Mouse (Mus musculus): ENCODE measurements around the gene Pla2r1.

The Pla2r1 gene

DNA sequence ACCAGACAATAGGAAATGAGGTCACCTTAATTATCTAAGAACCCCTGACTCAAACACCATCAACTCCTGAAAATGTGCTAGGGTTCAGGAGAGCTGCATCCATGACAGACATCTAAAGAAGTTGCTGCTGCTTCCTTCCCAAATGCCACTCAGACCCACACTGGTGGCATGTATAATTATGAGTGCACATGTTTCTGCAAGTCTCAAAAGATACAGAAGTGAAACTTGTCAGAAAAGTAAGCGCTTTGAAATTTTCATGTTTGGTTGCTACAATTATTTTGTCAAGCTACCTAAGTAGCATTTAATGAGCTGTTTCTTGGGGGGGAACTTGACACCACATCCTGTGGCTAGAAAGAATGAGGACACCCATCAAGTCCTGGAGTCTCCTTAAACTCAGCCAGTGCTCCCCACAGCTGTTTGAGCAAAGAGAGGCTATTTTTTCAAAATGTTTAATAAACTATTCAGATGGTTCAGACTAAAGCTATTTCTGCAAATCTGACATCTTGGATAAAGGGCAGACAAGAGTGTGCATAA, 52.5 kb downstream of the Pla2r1 start:
- DNase-seq (ENCODE audit: low spot score): no peak

- DNase-seq (ENCODE audit: low spot score): no peak
Observed at GRCm38 (mm10) chr2:60479906-60480305, 73.2 kb downstream of the Pla2r1 start.

DNA sequence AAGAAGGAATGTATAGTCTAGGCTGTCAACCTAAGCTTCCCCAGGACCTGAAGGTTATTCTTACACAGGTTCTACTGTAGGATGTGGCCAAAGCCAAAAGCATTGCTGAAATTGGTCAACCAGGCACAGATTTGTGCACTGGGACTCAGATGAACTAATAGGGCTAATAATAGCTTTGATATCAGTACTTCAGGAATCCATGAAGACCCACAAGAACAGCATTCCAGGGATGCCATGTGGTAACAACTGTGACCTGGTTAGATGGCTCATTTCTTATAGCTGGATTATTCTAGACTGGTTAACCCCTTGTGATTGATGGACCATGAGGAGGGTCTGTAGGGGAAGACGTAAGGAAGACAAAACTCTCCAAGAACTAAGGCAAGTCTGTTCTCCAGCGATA, 74.3 kb downstream of the Pla2r1 start:
- no peak for DNase-seq (ENCODE audit: low spot score)

GRCm38 (mm10) chr2:60468901-60469770, 84.0 kb downstream of the Pla2r1 start:
- DNase-seq (ENCODE audit: low spot score): no peak

- DNase-seq (ENCODE audit: low spot score): no peak
Observed at GRCm38 (mm10) chr2:60452376-60452775, 100.7 kb downstream of the Pla2r1 start.

DNA sequence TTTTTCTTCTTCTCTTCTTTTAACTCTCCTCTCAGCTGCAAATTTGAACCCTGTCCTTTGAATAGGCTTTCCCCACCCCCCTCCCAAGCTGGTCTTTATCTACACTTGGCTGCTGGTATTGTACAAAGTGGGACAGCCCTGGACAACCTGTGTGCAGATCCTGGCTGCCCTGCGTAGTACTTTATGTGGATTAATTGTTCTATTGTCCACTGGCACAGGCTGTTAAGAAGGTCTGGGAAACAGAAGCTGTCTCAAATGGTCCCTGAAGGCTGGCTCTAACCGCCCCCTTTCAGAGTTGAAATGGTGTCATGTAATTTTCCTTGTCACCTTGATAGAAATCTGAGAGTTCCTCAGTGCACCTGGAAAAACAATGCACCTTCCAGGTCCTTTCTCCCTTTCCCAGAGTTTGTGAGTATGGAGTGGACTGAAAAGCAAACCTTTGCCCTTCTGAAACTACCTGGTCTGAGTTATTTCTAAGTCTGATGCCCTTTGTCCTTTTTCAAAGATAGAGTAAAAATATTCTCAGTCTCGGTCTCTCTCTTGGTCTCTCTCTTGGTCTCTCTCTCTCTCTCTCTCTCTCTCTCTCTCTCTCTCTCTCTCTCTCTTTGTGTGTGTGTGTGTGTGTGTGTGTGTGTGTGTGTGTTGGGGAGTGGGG, 101.9 kb downstream of the Pla2r1 start:
- DNase-seq (ENCODE audit: low spot score): peak; percentile 42

DNA sequence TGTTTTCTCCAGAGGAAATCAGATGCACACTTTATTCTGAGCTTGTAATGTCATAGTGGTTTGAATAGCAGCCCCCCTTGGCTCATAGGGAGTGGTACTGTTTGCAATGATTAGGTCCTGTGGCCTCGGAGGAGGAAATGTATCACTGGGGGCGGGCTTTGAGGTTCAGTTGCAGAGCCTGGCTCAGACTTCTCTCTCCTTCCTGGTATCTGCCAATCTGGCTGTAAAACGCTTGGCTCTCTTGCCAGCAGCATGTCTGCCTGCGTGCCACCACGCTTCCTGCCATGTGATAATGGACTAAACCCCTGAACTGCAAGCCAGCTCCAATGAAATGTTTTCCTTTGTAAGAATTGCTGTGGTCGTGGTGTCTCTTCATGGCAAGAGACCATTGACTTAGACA, 103.4 kb downstream of the Pla2r1 start:
- DNase-seq (ENCODE audit: low spot score): no peak

GRCm38 (mm10) chr2:60444711-60445509, 108.2 kb downstream of the Pla2r1 start:
- DNase-seq (ENCODE audit: low spot score): no peak

GRCm38 (mm10) chr2:60443279-60443678, 109.8 kb downstream of the Pla2r1 start:
- DNase-seq (ENCODE audit: low spot score): no peak

DNA sequence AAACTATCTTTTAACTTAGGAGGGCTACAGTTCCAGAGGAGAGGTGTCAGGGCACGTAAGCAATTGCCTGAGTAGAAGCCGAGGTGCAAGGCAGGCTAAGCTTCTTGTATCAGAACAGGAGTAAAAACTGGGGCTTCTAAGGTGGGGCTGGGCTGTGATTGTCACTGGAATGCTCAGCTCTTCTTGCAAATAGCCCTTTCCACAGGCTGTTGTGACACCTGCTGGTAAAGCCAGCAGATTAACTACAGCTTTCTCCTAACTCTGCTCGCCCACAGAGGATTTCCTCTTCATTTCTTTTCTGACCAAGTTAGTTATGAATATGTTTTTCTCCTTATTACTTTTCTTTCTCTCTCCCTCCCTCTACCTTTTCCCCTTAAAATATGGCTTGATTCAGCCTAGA, 111.2 kb downstream of the Pla2r1 start:
- DNase-seq (ENCODE audit: low spot score): no peak

- no peak for DNase-seq (ENCODE audit: low spot score)
Observed at GRCm38 (mm10) chr2:60436802-60437201, 116.3 kb downstream of the Pla2r1 start.

DNA sequence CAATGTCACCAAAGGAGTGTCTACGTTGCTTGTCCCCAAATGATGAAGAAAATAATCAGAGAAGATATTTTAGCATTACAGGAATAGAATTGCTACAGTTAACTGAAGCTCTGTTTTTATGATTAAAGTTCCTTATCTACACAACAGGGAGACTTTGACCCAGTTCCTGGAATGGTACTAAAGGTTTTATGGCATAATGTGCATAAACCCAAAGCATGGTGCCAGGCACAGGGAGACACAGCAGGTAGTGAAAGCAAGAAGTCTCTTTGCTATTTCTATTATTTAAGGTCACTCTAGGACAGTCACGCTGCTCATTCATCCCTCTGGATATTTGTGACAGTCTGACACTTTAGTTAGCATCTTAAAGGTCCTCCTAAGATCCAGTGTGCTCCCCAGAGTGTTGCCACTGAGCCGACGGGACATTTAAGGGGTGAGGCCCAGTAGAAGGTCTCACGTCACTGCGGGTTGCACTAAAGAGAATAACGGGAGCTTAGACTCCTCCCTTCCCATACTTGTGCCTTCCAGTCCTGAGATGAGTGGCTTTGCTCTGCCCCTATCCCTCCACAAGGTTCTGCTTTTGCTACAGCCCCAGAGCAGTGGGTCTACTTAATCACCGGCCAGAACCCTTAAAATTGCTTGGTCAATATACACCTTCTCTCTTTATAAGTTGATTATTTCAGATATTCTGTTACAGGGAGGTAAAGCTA, 122.6 kb downstream of the Pla2r1 start:
- no peak for DNase-seq (ENCODE audit: low spot score)

GRCm38 (mm10) chr2:60418075-60418474, 135.0 kb downstream of the Pla2r1 start:
- DNase-seq (ENCODE audit: low spot score): peak; percentile 80

DNA sequence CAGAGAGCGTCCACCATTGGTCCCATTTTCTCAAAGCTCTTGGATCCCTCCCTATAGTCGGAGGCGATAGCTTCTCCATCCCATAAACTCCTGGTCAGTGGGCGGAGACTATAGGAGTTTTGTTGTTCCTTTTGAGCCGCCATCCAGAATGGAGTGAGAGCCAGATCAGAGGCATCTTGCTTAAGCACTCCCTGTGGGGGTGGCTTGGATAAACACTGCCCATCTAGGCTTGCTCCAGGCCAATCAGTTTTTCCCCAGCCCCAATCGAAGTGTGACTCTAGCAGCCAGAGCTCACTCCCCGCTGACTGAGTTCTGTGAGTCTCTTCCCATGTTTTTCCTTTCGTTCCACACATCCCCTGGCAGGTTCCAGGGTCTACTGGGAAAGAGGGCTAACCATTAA, 138.8 kb downstream of the Pla2r1 start:
- DNase-seq (ENCODE audit: low spot score): peak; percentile 71

DNA sequence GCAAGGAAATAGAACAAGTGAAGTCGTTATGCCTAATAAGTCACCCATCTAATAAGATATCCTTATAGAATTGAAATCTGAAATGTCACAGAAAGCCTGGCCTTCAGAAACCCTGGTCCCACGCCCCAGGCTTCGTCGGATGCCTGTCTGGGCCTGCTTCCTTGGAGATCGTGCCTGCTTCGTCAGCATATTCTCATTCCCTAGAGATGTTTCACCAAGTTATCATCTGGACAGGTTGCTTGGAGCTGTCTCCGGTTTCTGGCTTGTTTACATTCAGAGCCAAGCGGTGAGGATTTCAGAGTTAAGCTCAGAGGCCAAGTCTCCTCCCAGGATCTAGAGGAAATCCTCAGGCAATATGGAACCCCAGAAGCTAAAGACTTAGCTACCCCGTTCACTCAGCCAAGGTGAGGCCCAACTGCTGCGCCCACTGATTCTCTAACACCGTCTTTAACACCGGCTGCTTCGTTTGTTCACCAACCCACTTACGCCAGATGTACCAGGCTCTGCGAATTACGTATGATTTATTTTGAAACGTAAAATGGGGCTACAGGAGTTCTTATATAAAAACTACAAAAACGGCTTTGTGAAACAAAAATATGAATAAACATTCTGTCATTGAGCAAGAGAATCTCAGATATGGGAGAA, 140.0 kb downstream of the Pla2r1 start:
- peak; percentile 67 for DNase-seq (ENCODE audit: low spot score)

GRCm38 (mm10) chr2:60411181-60411580, 141.9 kb downstream of the Pla2r1 start:
- DNase-seq (ENCODE audit: low spot score): peak; percentile 42

DNA sequence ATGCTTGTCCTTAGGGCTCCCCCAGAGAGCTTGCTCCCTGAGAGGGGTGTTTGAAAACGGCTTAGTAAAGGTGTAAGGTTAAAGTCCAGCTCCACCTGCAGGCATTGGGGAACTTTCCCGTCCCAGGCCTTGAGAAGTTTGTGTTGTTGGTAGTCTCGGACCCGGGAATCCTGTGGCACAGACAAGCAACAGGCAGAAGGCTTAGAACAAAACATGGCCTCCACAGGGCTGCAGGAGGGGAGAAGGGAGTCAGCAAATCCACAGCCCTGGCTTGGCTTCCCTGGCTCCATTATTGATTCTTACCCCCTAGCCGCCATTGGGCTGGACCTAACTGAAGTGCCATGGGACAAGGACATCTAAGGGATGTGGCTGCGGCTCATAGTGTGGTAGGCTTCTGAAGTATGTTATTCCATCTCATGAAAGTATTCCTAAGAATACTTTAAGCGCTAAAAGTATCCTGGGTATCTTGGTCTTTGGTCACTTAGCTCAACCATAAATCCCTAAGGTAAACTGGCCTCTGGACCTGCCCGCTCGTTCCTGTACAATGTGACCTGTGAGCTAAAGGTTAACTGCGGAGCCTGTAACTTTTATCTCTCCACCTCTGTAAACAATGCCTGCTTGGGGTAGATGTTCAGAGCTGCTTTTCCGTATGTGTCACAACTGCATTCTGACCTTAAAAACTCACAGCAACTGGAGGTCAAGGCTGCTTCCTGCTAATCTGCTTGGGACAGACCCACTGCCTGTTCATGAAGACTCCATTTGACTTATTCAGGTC, 142.9 kb downstream of the Pla2r1 start:
- DNase-seq (ENCODE audit: low spot score): peak; percentile 89

- DNase-seq (ENCODE audit: low spot score): no peak
Observed at GRCm38 (mm10) chr2:60409194-60409593, 143.9 kb downstream of the Pla2r1 start.

DNA sequence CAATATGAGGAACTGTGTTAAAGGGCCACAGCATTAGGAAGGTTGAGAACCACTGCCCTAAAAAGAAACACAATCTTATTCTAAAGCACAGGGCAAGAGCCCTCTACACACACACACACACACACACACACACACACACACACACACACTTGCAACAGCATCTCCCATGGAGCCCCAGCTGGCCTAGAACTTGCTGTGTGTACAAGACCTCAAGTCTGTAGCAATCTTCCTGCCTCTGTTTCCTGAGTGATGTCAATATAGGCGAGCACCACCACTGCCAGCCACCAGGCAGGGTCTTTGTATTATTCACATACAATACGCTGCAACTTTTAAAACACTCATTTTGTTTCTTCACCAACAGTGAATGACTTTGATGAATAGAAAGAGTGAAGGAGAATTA, 145.7 kb downstream of the Pla2r1 start:
- DNase-seq (ENCODE audit: low spot score): no peak

GRCm38 (mm10) chr2:60405431-60405830, 147.7 kb downstream of the Pla2r1 start:
- no peak for DNase-seq (ENCODE audit: low spot score)
